Mouse (Mus musculus): ENCODE measurements at regions not wholly inside any gene's neighbourhood (a gene's known extent, or its start where the extent isn't known, plus 50 kb on each side); places are given as distances from the start of the nearest gene placed in this dataset.

DNA sequence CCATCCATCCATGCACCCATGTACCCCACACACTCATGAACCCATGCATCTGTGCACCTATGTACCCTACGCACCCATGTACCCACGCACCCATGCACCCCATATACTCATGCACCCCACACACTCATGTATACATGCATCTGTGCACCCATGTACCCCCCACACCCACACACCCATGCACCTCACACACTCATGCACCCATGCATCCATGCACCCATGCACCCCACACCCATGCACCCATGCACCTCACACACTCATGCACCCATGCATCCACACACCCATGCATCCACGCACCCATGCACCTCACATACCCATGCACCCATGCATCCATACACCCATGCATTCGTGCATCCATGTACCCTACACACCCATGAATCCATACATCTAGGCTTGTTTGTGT lies 63.6 kb downstream of the 4930564D02Rik start:
- DNase-seq (ENCODE audit: low read depth, low spot score), result no peak

GRCm38 (mm10) chr3:105131053-105131452 lies 64.4 kb downstream of the 4930564D02Rik start:
- DNase-seq (ENCODE audit: low read depth, low spot score), result no peak

DNA sequence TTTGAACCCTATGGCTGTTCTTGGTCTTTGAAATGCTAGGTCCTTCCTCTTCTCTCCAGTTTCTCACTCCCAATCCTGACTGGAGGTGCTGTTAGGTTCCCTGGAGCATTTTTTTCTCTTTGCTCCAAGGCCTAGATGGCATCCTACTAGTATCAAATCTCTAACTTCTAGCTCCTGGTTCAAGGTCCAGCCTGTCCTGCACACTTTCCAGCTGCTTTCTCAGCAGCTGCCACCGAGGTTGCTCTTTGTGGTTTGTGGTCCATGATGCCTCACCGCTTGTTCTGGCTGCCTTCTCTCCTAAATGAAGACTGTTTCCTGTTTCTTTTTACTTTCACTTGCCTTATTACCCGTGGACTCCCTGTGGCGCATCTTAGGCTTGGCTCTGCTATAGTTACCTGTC lies 66.4 kb downstream of the 4930564D02Rik start:
- no peak for DNase-seq (ENCODE audit: low read depth, low spot score)

DNA sequence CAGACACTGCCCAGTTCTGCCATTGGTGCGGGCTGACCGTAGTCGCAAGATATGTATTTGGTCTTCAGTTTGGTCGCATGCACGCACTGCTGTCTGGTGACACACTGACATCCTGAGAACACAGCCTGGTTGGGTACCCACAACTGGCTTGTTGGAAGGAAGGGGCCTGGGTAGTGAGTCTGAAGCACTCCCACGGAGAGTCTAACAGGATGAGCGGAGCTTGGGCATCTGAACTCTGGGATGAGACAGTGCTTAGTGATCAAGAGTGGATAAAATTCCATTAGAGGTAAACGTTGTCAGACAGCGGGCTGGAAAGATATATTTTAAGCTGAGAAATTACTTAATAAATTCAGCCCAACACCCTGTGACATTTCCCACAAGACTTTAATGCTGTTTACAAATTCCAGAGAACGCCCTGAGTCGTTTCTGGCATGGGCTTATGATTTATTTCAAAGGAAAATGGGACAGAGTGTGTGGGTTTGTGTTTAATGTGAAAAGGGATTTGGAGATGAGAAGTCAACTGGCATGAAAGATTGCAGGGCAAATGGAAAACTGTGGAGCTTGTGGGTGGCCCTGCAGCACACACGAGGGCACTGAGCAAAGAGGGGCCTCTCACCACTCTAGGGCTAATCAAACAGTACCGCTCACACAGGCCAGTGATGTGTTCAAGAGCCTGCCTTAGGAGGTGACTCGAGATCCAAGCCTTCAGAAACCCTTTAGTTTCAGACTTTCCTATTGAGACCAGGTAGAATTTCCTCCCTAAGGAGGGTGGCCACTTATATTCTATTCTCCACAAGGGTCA lies 74.7 kb downstream of the 4930564D02Rik start:
- no peak for DNase-seq (ENCODE audit: low read depth, low spot score)

GRCm38 (mm10) chr3:105142631-105143030 lies 76.0 kb downstream of the 4930564D02Rik start:
- DNase-seq (ENCODE audit: low read depth, low spot score), result no peak

DNA sequence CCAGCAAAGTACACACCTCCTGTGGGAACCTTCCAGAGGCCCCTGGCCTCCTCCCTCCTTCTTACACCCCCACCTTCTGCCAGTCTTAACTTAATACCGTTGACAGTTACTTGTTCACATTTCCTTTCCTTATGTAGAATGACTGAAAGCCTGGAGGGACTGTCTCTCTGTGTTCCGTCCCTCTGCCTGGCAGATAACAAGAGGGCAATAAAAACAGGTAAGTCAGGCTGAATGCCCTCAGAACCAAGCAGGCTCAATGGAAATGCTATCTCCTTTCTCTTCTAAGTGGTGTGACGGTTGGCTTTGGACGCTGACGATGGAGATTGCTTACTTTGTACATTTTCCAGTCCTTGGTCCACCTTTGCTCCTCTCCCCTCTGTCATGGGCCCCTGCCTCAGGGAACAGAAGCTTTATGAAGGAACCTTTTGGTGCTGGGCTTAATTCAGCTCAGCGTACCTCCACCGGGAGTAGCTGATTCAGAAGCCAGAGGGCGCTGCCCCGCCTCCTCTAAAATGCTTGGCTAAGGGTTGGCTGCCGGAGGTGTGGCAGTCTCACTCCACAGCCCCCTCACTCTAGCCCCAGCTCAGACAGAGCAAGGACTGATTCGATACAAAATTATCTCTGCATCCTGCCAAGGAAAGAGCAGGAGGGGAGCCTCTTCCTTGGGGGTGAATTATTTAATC lies 85.0 kb downstream of the 4930564D02Rik start:
- no peak for DNase-seq (ENCODE audit: low read depth, low spot score)

- no peak for DNase-seq (ENCODE audit: low read depth, low spot score)
Measured at GRCm38 (mm10) chr3:105152158-105152541, 85.5 kb downstream of the 4930564D02Rik start.

DNA sequence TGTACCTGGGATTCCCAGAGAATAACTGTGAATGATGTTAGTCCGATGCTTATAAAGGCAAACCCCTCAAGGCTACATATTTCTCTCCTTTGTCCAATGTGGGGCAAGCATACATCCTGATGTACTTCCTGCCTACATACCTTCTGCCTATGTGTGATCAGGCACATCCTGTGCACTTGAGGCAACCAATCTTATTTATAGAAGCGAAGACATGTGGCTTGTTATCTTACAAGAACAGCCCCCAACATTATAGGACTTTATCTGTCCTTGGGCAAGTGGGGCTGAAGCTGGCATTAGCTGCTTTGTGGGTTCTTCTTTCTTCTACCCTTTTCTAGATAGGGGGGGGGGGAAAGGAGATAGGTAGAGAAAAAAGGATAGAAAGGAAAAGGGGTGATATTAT lies 91.7 kb downstream of the 4930564D02Rik start:
- DNase-seq (ENCODE audit: low read depth, low spot score), result no peak

DNA sequence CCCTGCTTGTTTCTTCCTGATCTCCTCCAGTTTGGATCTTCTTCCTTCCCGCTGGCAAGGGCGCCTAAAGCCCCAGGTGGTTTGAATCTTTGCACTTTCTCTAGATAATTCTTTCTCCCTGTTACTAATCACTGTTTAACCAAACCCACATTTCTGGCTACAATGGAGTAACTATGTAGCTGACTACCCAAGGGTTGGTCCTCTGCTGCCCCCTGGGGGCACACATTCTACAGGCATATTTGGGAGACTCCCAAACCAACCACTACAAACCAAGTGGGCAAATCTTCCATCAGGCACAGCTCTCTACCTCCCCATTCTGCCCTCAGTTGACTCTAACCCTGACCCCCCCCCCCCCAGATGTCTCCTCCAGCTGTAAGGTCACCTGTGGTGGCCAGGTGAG lies 98.7 kb downstream of the 4930564D02Rik start:
- DNase-seq (ENCODE audit: low read depth, low spot score), result peak; percentile 29

GRCm38 (mm10) chr3:105169117-105169516 lies 102.5 kb downstream of the 4930564D02Rik start:
- DNase-seq (ENCODE audit: low read depth, low spot score), result no peak

DNA sequence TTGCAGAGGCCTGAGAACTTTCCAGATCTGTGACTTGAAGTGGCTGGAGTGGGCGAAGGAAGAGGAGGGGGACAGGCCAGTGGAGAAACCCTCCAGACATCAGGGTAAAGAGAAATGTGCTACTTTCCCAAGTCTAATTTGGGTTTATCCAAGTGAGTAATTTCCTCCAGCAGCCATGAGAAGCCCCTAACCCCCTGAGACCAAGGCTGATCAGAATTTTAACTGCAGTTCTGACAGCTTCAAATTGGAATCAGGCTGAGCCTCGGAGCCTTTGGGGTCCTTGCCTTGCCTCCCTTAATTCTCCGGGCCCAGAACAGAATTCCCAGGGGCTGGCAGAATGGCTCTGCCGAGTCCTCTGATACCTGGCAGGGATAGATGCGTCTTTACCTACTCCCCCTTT lies 104.9 kb downstream of the 4930564D02Rik start:
- DNase-seq (ENCODE audit: low read depth, low spot score), result no peak

- DNase-seq (ENCODE audit: low read depth, low spot score), result no peak
Measured at GRCm38 (mm10) chr3:105172054-105172453, 105.4 kb downstream of the 4930564D02Rik start.

DNA sequence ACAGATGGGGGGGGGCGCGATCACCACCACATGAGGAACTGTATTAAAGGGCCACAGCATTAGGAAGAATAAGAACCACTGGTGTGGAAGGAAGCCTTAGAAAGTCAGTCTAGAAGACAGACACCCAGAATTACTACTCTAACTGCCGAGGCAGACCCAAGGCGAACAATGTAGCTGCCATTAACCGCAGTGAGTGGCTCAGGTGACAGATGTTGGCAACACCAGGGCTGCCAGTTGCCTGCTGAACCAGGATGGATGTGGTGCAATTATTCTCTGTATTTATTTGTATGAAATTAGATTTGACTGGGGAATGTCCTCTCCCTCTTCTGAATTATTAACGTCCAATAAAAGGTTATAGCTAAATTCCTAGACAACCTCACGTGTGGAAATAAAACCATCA lies 124.7 kb downstream of the 4930564D02Rik start:
- no peak for DNase-seq (ENCODE audit: low read depth, low spot score)

DNA sequence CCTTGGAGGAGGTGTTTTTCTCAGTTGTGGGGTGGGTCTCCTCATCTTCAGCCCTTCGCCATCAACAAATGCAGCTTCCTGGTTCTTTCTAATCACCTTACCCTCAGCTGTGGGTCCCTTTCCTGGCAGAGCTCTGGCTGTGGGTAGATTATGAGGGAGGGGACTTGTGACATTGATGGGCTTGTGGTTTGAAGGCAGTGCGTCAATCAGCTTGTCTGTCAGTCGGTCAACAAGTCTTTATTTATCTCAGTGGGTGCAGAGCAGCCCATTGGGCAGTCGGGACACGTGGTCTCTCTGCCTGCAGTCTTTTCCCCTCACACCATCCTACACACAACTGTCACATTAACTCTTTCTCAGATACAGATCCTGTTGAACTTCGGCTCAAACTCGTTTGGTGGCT lies 125.2 kb downstream of the 4930564D02Rik start:
- DNase-seq (ENCODE audit: low read depth, low spot score), result no peak

DNA sequence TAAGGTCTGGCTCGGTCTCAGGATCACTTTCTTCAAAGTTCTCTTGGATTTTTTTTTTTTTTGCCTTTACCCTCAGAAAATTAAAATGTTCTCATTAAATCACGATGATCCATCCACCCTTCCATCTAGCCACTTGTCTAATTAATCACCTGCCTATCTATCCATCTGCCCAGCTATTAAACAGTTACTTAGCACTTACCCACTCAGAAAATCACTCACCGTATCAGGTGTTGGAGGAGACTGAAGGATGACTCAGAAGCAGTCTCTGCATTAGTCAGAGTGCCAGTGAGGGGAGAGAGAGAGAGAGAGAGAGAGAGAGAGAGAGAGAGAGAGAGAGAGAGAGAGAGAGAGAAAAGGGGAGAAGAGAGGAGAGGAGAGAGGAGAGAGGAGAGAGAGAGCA lies 134.1 kb downstream of the 4930564D02Rik start:
- DNase-seq (ENCODE audit: low read depth, low spot score), result no peak

DNA sequence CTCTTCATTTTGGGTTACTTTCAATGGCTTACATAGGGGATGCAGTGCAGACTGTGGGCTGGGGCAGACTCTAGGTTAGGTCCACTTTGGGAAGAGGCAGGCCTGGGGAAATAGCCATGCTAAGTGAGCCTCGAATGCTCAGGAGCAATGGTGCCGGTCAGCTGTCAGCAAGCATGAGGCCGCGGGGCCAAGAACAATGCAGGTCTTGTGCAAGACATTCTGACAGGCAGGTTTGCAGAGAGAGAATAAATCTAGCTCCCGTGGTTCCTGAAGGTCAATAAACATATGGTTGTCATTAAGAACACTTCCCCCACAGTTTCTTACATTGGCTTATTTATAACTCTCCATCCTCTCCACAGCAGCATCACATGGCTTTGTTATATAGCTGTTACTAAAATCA lies 142.5 kb downstream of the 4930564D02Rik start:
- no peak for DNase-seq (ENCODE audit: low read depth, low spot score)

- DNase-seq (ENCODE audit: low read depth, low spot score), result no peak
Measured at GRCm38 (mm10) chr3:105211023-105211422, 144.4 kb downstream of the 4930564D02Rik start.

GRCm38 (mm10) chr3:105211726-105212125 lies 145.1 kb downstream of the 4930564D02Rik start:
- DNase-seq (ENCODE audit: low read depth, low spot score), result no peak

- no peak for DNase-seq (ENCODE audit: low read depth, low spot score)
Measured at GRCm38 (mm10) chr3:105214867-105215266, 148.2 kb downstream of the 4930564D02Rik start.

DNA sequence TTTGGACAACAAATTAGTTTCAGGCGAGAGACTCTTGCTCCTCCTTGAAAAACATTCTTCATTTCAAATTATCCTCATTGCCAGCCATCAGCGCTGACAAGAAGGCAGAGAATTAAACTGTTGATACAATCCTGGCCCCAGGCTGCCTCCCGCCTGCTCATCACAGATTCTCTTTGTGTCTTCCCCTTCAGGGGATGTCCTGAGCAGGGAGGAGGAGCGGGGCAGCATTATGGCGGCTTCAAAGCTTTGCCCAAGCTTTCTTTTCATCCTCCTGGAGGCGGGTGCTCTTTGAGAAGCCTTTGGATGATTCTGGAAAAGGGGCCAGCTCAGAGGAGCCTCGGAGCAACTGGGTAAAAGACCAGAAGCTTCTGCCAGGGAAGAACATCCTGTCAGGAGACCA lies 149.1 kb downstream of the 4930564D02Rik start:
- DNase-seq (ENCODE audit: low read depth, low spot score), result no peak

DNA sequence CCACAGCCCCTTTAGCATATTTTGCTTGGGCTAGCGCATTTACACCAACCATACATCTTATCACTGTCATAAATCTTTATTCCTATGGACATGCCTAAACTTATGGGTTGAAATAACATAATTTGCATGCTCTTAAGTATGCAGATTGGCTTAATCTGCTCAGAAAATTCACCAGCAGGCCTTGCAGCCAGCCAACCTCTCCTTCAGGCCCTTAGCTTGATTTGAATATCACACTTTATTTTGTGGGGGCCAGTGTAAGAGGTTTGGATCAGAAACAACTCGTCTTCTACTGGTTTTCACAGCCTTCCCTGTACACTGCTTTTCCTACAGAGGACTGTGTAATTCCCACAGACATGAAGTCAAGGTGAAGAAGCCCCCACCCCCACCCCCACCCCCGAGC lies 153.0 kb downstream of the 4930564D02Rik start:
- DNase-seq (ENCODE audit: low read depth, low spot score), result no peak

DNA sequence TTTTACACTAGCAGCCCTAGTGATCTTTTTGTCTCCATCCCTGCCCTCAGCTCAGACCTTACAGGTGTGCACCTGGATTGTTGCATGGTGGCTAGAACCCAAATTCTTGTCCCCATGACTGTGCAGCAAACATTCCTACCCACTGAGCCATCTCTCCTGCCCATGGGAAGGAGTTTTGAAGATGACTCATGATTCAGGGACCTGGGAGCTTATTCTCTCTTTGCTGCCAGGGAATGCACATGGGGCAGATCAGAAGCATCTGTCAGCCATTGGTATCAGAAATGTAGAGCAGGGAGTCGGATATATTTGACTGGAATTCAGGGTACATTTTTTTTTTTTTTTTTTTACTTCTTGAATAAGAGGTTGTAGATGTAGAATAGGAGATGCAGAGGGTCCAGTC lies 154.0 kb downstream of the 4930564D02Rik start:
- DNase-seq (ENCODE audit: low read depth, low spot score), result no peak

DNA sequence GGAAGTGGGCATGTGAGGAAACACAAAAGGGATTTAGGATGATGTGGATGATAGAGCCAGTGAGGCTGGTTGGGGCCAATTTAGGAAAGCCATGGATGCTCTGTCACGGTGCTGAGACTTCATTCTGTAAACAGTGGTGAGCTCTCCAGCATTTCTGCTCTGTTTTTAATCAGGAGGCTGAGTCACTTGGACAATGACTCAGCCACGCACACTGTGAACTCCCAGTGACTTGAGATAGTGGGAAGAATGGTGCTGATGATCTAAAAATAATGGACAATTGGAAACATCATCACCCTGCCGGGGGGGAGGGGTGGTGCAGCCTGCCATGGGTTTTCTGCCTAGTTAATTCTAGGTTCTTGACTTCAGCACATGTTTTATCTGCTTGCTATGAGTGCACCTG lies 156.3 kb downstream of the 4930564D02Rik start:
- DNase-seq (ENCODE audit: low read depth, low spot score), result no peak
